Mouse (Mus musculus): ENCODE data around the gene 2310079G19Rik. TPM values are rescaled to one million over a fixed set of nuclear protein-coding genes. Genes with fewer than 3 reads are reported as not detected.

Gene 2310079G19Rik
- total RNA-seq, 2 experiments from 2014 or later, result not detected

Other genes with a start within 250 kb of the 2310079G19Rik start
- gene Cldn17, start 120.7 kb downstream of the 2310079G19Rik start, total RNA-seq (2021), result not detected
- gene Cldn8, start 64.5 kb downstream of the 2310079G19Rik start, total RNA-seq (2021), result not detected
- not detected for gene Krtap24-1, start 15.4 kb downstream of the 2310079G19Rik start, total RNA-seq (2021)
- gene Krtap26-1, start 20.1 kb upstream of the 2310079G19Rik start, total RNA-seq (2021), result not detected
- not detected for gene Krtap27-1, start 44.0 kb upstream of the 2310079G19Rik start, total RNA-seq (2021)
- not detected for gene 2310061N02Rik, start 80.3 kb upstream of the 2310079G19Rik start, total RNA-seq (2021)
- gene Krtap13-1, start 101.2 kb upstream of the 2310079G19Rik start, total RNA-seq (2021), result not detected
- gene Krtap13, start 124.0 kb upstream of the 2310079G19Rik start, total RNA-seq (2021), result not detected
- gene 2310034C09Rik, start 131.2 kb upstream of the 2310079G19Rik start, total RNA-seq (2021), result not detected
- not detected for gene 2310057N15Rik, start 146.5 kb upstream of the 2310079G19Rik start, total RNA-seq (2021)
- gene Gm5965, start 150.2 kb upstream of the 2310079G19Rik start, total RNA-seq (2021), result not detected
- not detected for gene Gm20741, start 184.6 kb upstream of the 2310079G19Rik start, total RNA-seq (2021)
- not detected for gene Krtap15, start 192.5 kb upstream of the 2310079G19Rik start, total RNA-seq (2021)
- not detected for gene Krtap14, start 198.5 kb upstream of the 2310079G19Rik start, total RNA-seq (2021)
- gene Krtap19-1, start 241.7 kb upstream of the 2310079G19Rik start, total RNA-seq (2021), result not detected
- not detected for gene Krtap19-2, start 246.6 kb upstream of the 2310079G19Rik start, total RNA-seq (2021)

Measured in layer of hippocampus, postnatal 10 days (tissue).